Mouse (Mus musculus): ENCODE measurements around the gene Treml2.

- TF ChIP-seq CTCF (IDR thresholded peaks at IDR 0.05; ENCODE audit: low read depth, low read length) (no peak), POLR2A (IDR thresholded peaks at IDR 0.05; ENCODE audit: borderline replicate concordance, low read depth, low read length) (no peak)
Measured at GRCm38 (mm10) chr17:48324258-48324657, 25.0 kb downstream of the Treml2 start.
